Mouse (Mus musculus): ENCODE data around the gene Tmprss13. TPM values are rescaled to one million over a fixed set of nuclear protein-coding genes. Genes with fewer than 3 reads are reported as not detected.

Gene Tmprss13
- polyA plus RNA-seq, 1 experiment from 2014 or later: 0.05 TPM

DNA sequence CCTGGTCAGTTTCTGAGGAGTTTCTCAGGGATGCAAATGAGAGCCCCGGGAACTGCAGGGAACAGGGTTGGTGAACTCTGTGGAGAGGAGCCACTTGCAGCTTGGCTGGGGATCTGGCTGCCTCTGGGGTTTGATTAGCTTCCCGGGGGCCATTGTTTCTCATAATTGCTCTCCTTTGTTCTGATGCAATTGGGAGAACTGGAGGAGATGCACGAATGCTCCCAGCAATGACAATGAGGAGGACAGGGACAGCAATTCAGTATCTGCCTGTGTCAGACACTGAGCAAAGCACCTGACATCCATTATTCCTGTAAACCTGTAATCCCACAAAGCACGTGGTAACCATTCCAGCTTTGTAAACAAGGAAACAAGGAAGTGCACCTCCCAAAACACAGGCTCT lies 30.3 kb downstream of the Tmprss13 start:
- no peak for ATAC-seq (ENCODE audit: low read depth)
- Histone ChIP-seq H3K4me2 (ENCODE audit: low read depth, low read length) (no peak overlapping the region), H3K27me3 (ENCODE audit: control insufficient read depth, insufficient read depth, low read length) (no peaks in the 10 kb centered on the region), H3K27ac (ENCODE audit: low read depth, low read length) (no peak overlapping the region), H3K4me3 (ENCODE audit: low read depth, low read length) (no peak overlapping the region), H3K9ac (replicated peaks; ENCODE audit: low read depth, low read length) (no peak overlapping the region), H3K9me3 (ENCODE audit: control insufficient read depth, low read length) (no peaks in the 10 kb centered on the region), H3K36me3 (ENCODE audit: control insufficient read depth, insufficient read depth, low read length) (no peaks in the 10 kb centered on the region), H3K4me1 (ENCODE audit: control insufficient read depth, insufficient read depth, low read length) (no peaks in the 10 kb centered on the region)
- 10% methylated on average over 4 of the region's 4 CpGs for WGBS

DNA sequence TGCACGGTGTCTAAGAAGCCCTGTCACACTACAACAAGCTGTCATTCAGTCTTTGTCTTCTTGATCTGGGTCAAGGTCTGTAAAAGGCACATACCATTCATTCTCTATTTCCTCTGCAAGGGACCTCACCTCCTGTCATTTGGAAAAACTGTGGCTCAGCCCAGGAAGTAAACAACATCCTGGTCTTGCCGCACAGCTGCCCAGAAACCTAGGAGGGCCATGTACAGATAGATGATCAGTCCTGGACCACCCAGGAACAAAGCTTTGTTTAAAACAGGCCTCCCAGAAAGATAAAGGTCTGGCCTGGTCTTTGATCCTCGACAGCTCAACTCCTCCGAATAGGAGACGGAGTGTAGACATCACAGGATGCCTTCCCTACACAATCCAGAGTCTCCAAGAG lies 31.0 kb downstream of the Tmprss13 start:
- ATAC-seq (ENCODE audit: low read depth): no peak
- 28% methylated on average over 5 of the region's 5 CpGs for WGBS

DNA sequence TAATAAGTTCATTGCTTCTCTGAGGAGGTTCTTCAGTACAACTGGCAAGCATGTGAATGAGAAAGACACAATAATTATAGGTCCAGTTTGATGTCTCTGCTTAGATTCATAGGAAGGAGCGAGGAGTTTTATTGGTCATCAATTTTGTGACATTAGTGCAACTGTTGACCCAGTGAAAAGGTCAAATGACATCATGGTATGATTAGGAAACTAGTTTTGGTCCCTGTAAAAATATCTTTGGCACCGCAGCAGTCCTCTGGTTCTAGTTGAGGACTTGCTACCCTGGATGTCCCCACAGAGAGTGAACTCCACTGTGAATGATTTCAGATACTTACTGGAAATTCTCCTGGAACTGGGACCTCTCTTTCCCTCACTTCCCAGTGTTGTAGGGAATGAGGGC lies 36.3 kb downstream of the Tmprss13 start:
- Histone ChIP-seq H3K27ac (ENCODE audit: low read depth, low read length) (no peak overlapping the region), H3K9ac (replicated peaks; ENCODE audit: low read depth, low read length) (no peak overlapping the region), H3K36me3 (ENCODE audit: control insufficient read depth, insufficient read depth, low read length) (no peaks in the 10 kb centered on the region), H3K4me1 (ENCODE audit: control insufficient read depth, insufficient read depth, low read length) (no peaks in the 10 kb centered on the region), H3K27me3 (ENCODE audit: control insufficient read depth, insufficient read depth, low read length) (no peaks in the 10 kb centered on the region), H3K9me3 (ENCODE audit: control insufficient read depth, low read length) (no peaks in the 10 kb centered on the region), H3K4me3 (ENCODE audit: low read depth, low read length) (no peak overlapping the region), H3K4me2 (ENCODE audit: low read depth, low read length) (no peak overlapping the region)
- 81% methylated on average over 2 of the region's 2 CpGs for WGBS
- ATAC-seq (ENCODE audit: low read depth): no peak

More for the DNA sequence above, 31.0 kb downstream of the Tmprss13 start:
- H3K27me3 ChIP-seq (ENCODE audit: control insufficient read depth, insufficient read depth, low read length): no peaks in the 10 kb centered on the region
- no peaks in the 10 kb centered on the region for H3K4me1 ChIP-seq (ENCODE audit: control insufficient read depth, insufficient read depth, low read length)
- H3K9me3 ChIP-seq (ENCODE audit: control insufficient read depth, low read length): no peaks in the 10 kb centered on the region
- H3K36me3 ChIP-seq (ENCODE audit: control insufficient read depth, insufficient read depth, low read length): no peaks in the 10 kb centered on the region
- H3K27ac ChIP-seq (ENCODE audit: low read depth, low read length): no peak overlapping the region
- H3K4me3 ChIP-seq (ENCODE audit: low read depth, low read length): no peak overlapping the region
- H3K9ac ChIP-seq (replicated peaks; ENCODE audit: low read depth, low read length): no peak overlapping the region
- no peak overlapping the region for H3K4me2 ChIP-seq (ENCODE audit: low read depth, low read length)

DNA sequence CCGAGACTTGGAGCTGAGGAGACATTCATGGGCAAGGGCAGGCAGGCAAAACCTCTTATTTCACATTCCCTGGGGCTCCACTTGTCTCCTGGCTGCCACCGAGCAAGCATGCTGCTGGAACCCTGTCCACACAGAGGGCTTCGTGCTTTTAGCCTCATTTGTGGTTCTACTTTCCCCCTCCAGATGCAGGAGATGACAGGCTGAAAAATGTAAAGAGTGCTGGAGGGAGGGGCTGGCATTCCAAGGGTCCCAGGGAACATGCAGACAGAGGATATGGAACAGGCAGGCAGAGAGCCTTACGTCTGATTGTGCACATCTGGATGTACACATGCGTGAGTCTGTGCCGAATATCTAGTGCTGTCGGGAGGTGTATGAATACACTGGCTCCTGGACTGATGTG lies 39.5 kb downstream of the Tmprss13 start:
- Histone ChIP-seq H3K4me1 (ENCODE audit: control insufficient read depth, insufficient read depth, low read length) (no peaks in the 10 kb centered on the region), H3K4me3 (ENCODE audit: low read depth, low read length) (no peak overlapping the region), H3K27ac (ENCODE audit: low read depth, low read length) (no peak overlapping the region), H3K36me3 (ENCODE audit: control insufficient read depth, insufficient read depth, low read length) (no peaks in the 10 kb centered on the region), H3K4me2 (ENCODE audit: low read depth, low read length) (no peak overlapping the region), H3K9ac (replicated peaks; ENCODE audit: low read depth, low read length) (no peak overlapping the region), H3K27me3 (ENCODE audit: control insufficient read depth, insufficient read depth, low read length) (no peaks in the 10 kb centered on the region), H3K9me3 (ENCODE audit: control insufficient read depth, low read length) (no peaks in the 10 kb centered on the region)
- ATAC-seq (ENCODE audit: low read depth): no peak
- WGBS: 54% methylated on average over 7 of the region's 7 CpGs

DNA sequence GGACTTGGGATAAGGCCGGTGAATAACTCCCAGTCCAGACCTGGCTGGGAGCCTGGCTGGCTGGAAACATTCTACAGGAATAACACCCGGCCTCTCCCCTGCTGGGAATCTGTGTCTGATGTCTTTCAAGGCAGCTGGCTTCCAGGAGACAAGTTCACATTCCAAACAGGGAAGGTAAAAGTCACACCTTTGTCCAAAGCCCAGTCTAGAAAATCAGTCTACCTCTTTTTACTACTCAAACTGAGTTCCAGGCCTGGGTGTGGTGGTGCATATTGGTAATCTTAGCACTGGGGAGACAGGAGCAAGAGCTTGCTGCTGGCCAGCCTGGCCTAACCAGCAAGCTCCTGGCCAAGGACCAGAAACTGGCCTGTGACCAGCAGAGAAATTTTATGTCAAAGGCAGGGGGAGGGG lies 43.2 kb downstream of the Tmprss13 start:
- H3K4me3 ChIP-seq (ENCODE audit: low read depth, low read length): no peak overlapping the region
- no peaks in the 10 kb centered on the region for H3K27me3 ChIP-seq (ENCODE audit: control insufficient read depth, insufficient read depth, low read length)
- no peak overlapping the region for H3K4me2 ChIP-seq (ENCODE audit: low read depth, low read length)
- H3K4me1 ChIP-seq (ENCODE audit: control insufficient read depth, insufficient read depth, low read length): no peaks in the 10 kb centered on the region
- H3K9ac ChIP-seq (replicated peaks; ENCODE audit: low read depth, low read length): no peak overlapping the region
- ATAC-seq (ENCODE audit: low read depth): no peak
- no peaks in the 10 kb centered on the region for H3K36me3 ChIP-seq (ENCODE audit: control insufficient read depth, insufficient read depth, low read length)
- 45% methylated on average over 2 of the region's 2 CpGs for WGBS
- no peaks in the 10 kb centered on the region for H3K9me3 ChIP-seq (ENCODE audit: control insufficient read depth, low read length)
- H3K27ac ChIP-seq (ENCODE audit: low read depth, low read length): no peak overlapping the region

DNA sequence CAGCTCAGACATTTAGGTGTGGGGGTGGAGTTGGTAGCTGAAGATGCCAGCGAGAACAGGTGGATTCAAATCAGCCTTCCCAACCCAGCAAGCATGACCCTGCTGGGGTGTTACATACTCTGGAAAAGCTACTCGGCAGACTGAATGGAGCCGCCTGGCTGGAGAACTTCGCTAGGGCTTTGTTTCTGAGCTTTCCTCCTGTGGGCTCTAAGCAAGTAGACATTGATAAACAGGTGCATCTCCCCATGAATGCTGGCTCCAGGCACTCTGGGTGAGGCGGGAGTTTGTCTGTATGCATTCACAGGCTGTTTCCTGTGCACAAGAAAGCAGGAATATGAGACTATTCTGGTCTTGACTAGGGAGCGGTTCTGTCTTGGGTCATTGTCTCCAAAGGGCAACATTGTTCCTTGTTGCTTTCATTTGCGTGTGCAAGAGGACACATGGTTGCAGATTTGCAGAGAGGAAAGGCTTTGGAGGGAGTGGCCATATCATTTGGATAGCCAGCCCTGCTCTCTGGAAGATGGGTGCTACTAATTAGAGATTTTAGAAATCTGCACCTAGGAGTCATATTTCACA lies 44.8 kb downstream of the Tmprss13 start:
- H3K27ac ChIP-seq (ENCODE audit: low read depth, low read length): no peak overlapping the region
- 56% methylated on average over 7 of the region's 7 CpGs for WGBS
- no peak overlapping the region for H3K9ac ChIP-seq (replicated peaks; ENCODE audit: low read depth, low read length)
- no peak for ATAC-seq (ENCODE audit: low read depth)
- H3K36me3 ChIP-seq (ENCODE audit: control insufficient read depth, insufficient read depth, low read length): no peaks in the 10 kb centered on the region
- H3K4me1 ChIP-seq (ENCODE audit: control insufficient read depth, insufficient read depth, low read length): no peaks in the 10 kb centered on the region
- H3K4me3 ChIP-seq (ENCODE audit: low read depth, low read length): no peak overlapping the region
- no peaks in the 10 kb centered on the region for H3K27me3 ChIP-seq (ENCODE audit: control insufficient read depth, insufficient read depth, low read length)
- H3K4me2 ChIP-seq (ENCODE audit: low read depth, low read length): no peak overlapping the region
- H3K9me3 ChIP-seq (ENCODE audit: control insufficient read depth, low read length): no peaks in the 10 kb centered on the region

DNA sequence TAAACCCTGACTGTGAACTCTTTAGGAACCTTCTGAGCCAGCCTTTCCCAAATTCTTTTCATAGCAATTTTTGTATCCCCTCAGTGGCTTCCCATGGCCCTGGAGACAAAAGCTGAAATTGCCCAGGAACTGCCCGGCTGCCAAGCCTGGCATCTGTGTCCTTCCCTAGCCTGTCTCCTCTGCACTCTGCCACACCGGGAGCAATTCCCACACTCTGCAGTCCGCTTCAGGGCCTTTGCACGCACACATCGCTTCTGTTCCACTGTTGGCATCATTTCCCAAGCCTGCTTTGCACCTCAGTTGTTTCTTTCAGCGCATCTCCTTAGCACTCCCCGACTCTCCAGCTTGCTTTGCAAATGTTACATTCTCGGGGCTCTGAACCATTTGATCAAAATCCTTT lies 48.8 kb downstream of the Tmprss13 start:
- Histone ChIP-seq H3K4me1 (ENCODE audit: control insufficient read depth, insufficient read depth, low read length) (peaks cover 14% of the 10 kb centered on the region; the same call in 1 of the 2 replicates), H3K4me2 (ENCODE audit: low read depth, low read length) (no peak overlapping the region), H3K36me3 (ENCODE audit: control insufficient read depth, insufficient read depth, low read length) (no peaks in the 10 kb centered on the region), H3K27ac (ENCODE audit: low read depth, low read length) (no peak overlapping the region), H3K9me3 (ENCODE audit: control insufficient read depth, low read length) (no peaks in the 10 kb centered on the region), H3K4me3 (ENCODE audit: low read depth, low read length) (no peak overlapping the region), H3K9ac (replicated peaks; ENCODE audit: low read depth, low read length) (no peak overlapping the region), H3K27me3 (ENCODE audit: control insufficient read depth, insufficient read depth, low read length) (no peaks in the 10 kb centered on the region)
- WGBS: 80% methylated on average over 8 of the region's 8 CpGs
- no peak for ATAC-seq (ENCODE audit: low read depth)

DNA sequence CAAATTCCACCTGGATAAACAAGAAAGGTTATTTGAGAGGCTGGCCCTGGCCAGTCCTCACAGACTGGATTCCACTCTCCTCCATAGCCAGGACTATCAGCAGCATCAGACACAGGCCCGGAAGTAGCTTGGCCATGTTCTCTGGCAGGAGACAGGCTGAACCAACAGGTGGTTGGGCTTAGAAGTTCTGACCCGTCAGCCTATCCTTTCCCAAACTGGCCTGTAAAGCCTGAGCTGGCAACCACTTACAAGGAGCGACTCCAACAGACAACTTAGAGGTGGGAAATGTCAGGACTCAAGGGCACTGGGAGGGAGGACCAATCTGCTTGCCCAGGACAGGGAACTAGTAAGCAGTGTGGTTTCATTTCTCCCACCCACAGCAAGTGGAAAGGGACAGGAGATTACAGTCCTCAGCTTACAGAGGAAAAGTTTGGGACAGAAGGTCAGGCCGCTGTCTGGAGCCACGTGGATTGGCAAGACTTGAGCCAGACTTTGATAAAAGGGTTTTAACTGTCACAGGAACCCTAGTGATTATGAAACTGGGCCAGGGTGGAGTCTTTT lies 49.5 kb downstream of the Tmprss13 start:
- no peak for ATAC-seq (ENCODE audit: low read depth)
- no peaks in the 10 kb centered on the region for H3K27me3 ChIP-seq (ENCODE audit: control insufficient read depth, insufficient read depth, low read length)
- H3K36me3 ChIP-seq (ENCODE audit: control insufficient read depth, insufficient read depth, low read length): no peaks in the 10 kb centered on the region
- peaks cover 14% of the 10 kb centered on the region; the same call in 1 of the 2 replicates for H3K4me1 ChIP-seq (ENCODE audit: control insufficient read depth, insufficient read depth, low read length)
- H3K9ac ChIP-seq (replicated peaks; ENCODE audit: low read depth, low read length): no peak overlapping the region
- H3K4me2 ChIP-seq (ENCODE audit: low read depth, low read length): no peak overlapping the region
- no peak overlapping the region for H3K27ac ChIP-seq (ENCODE audit: low read depth, low read length)
- no peaks in the 10 kb centered on the region for H3K9me3 ChIP-seq (ENCODE audit: control insufficient read depth, low read length)
- H3K4me3 ChIP-seq (ENCODE audit: low read depth, low read length): no peak overlapping the region
- WGBS: 85% methylated on average over 5 of the region's 5 CpGs

DNA sequence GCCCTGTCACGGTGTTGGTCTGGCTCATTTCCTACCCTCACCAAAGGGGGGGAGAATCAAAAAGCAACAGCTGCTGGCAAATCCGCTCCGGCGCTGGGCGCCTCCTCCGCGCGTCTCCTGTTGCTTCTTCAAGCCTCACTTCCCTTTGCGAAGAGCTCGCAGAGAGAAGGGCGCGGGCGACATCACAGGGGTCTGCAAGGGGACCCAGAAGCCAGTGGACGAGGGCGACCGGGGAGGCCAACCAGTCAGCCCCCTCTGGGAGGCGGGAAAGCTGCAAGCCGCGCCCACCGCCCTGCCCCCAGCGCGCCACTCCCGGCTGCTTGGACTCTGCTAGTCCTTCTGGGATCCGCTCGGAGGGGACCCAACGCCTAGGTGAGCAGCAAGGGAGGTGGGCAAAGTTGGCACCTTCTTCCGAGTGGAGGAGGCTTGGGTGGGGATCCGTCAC lies 51.2 kb downstream of the Tmprss13 start, which contains the start of gene Fxyd6:
Gene Fxyd6, plus strand, starts transcription at position 69 of the 445 bp plus-strand sequence.
- no peaks in the 10 kb centered on the region for H3K36me3 ChIP-seq (ENCODE audit: control insufficient read depth, insufficient read depth, low read length)
- H3K9me3 ChIP-seq (ENCODE audit: control insufficient read depth, low read length): no peaks in the 10 kb centered on the region
- WGBS: under 1% methylated on average over 27 of the region's 28 CpGs
- peak within 1 kb of the TSS; percentile 66 for H3K4me3 ChIP-seq (ENCODE audit: low read depth, low read length)
- H3K27ac ChIP-seq (ENCODE audit: low read depth, low read length): peak within 1 kb of the TSS; percentile 83
- no peaks in the 10 kb centered on the region for H3K27me3 ChIP-seq (ENCODE audit: control insufficient read depth, insufficient read depth, low read length)
- H3K4me1 ChIP-seq (ENCODE audit: control insufficient read depth, insufficient read depth, low read length): peaks cover 14% of the 10 kb centered on the region; the same call in 1 of the 2 replicates
- peak; percentile 74 for ATAC-seq (ENCODE audit: low read depth)
- H3K9ac ChIP-seq (replicated peaks; ENCODE audit: low read depth, low read length): peak within 1 kb of the TSS; percentile 70
- H3K4me2 ChIP-seq (ENCODE audit: low read depth, low read length): peak within 1 kb of the TSS; percentile 79

Measured in neural tube, embryonic 14.5 days (tissue).